Mouse (Mus musculus): ENCODE data around the gene Mmp28.

- TF ChIP-seq CTCF (IDR thresholded peaks at IDR 0.05; ENCODE audit: borderline replicate concordance, insufficient read depth, low read length) (peak; percentile 99), POLR2A (IDR thresholded peaks at IDR 0.05; ENCODE audit: low read depth, low read length) (peak; percentile 28; the same call in 1 of the 2 replicates)
Observed at GRCm38 (mm10) chr11:83440081-83441064, 22.5 kb downstream of the Mmp28 start.

Measured in embryonic fibroblast, embryonic 13.5 days (primary cell).